Mouse (Mus musculus) CH12.LX (cell line): ENCODE measurements around the gene Gm8369. TPM values are rescaled to one million over a fixed set of nuclear protein-coding genes. Genes with fewer than 3 reads are reported as not detected.
"Not testable (repeated sequence)": the region's sequence is repeated elsewhere in the genome, so short reads cannot be mapped to it uniquely, and the experiment has no call there.

Experiments used
- DNase-seq: peaks from one replicate; pipeline ENCODE4 v3.0.0-alpha.2; 2013; ENCODE audit errors: extremely low read depth
- H3K27ac ChIP-seq: 2 replicates; pipeline ENCODE4 v1.5.1; 2012; ENCODE audit warnings: low read depth, mild to moderate bottlenecking, control low read depth, moderate library complexity; ENCODE audit not compliant: insufficient read depth
- H3K27me3 ChIP-seq: replicated peaks from 2 replicates; pipeline ENCODE3; 2012; ENCODE audit warnings: inconsistent platforms
- H3K36me3 ChIP-seq, 2 experiments: replicated peaks in 1 of 2; 2 replicates each; pipeline versions ENCODE3 to v1.6.1; 2012; ENCODE audit warnings: inconsistent platforms in 1 of 2, low read length in 1 of 2, mild to moderate bottlenecking in 1 of 2, mixed read lengths in 1 of 2, moderate library complexity in 1 of 2; ENCODE audit not compliant: control insufficient read depth in 1 of 2, insufficient read depth in 1 of 2
- H3K4me1 ChIP-seq, 2 experiments: 2 replicates each; pipeline ENCODE4 v1.6.1; 2012; ENCODE audit warnings: inconsistent platforms in 1 of 2, moderate library complexity in 1 of 2; ENCODE audit not compliant: insufficient read depth in 2 of 2, control insufficient read depth in 1 of 2
- H3K4me2 ChIP-seq: 2 replicates; pipeline ENCODE4 v1.6.1; 2012; ENCODE audit warnings: low read depth, mild to moderate bottlenecking, control low read depth; ENCODE audit not compliant: poor library complexity, insufficient read depth, severe bottlenecking
- H3K4me3 ChIP-seq, 3 experiments: fragments of 150-350 bp in 1 of 3; sonication (generic) in 1 of 3; replicated peaks in 1 of 3; 2 replicates each; pipeline versions ENCODE3 to v1.5.1; 2011 to 2012; ENCODE audit warnings: low read depth in 2 of 3, low read length in 2 of 3, mild to moderate bottlenecking in 2 of 3, moderate library complexity in 2 of 3, control low read depth in 1 of 3, improper control_type of control experiment in 1 of 3, inconsistent platforms in 1 of 3, mixed read lengths in 1 of 3; ENCODE audit not compliant: poor library complexity in 1 of 3
- H3K79me2 ChIP-seq: replicated peaks from 2 replicates; pipeline ENCODE4 v1.6.1; 2012; ENCODE audit warnings: mild to moderate bottlenecking, moderate library complexity; ENCODE audit not compliant: control insufficient read depth, poor library complexity, insufficient read depth, severe bottlenecking; ENCODE audit errors: extremely low read depth
- H3K9ac ChIP-seq: 2 replicates; pipeline ENCODE4 v1.6.1; 2012; ENCODE audit warnings: low read depth, mild to moderate bottlenecking, control low read depth, moderate library complexity; ENCODE audit not compliant: insufficient read depth
- H3K9me3 ChIP-seq: replicated peaks from 2 replicates; pipeline ENCODE3; 2012; ENCODE audit warnings: low read length, inconsistent platforms, mixed read lengths
- BHLHE40 ChIP-seq: IDR thresholded peaks from 2 replicates; pipeline ENCODE4 v1.6.1; 2011; ENCODE audit warnings: mild to moderate bottlenecking, low read depth, low read length, improper control_type of control experiment
- CHD2 ChIP-seq: IDR thresholded peaks from 2 replicates; pipeline ENCODE4 v1.6.1; 2011; ENCODE audit warnings: low read length, improper control_type of control experiment
- CTCF ChIP-seq, 2 experiments: IDR thresholded peaks in 1 of 2; conservative IDR thresholded peaks in 1 of 2; 2 replicates each; pipeline ENCODE4 v1.5.1; 2011 to 2012; ENCODE audit warnings: low read depth in 2 of 2, low read length in 2 of 2, improper control_type of control experiment in 1 of 2, inconsistent platforms in 1 of 2, mild to moderate bottlenecking in 1 of 2, moderate library complexity in 1 of 2
- E2F4 ChIP-seq: IDR thresholded peaks from 2 replicates; pipeline ENCODE4 v1.6.1; 2011; ENCODE audit warnings: low read depth, low read length, improper control_type of control experiment; ENCODE audit not compliant: insufficient replicate concordance
- ELF1 ChIP-seq: IDR thresholded peaks from 2 replicates; pipeline ENCODE4 v1.6.1; 2014; ENCODE audit warnings: low read depth, mild to moderate bottlenecking, inconsistent platforms, low read length, improper control_type of control experiment
- EP300 ChIP-seq: IDR thresholded peaks from 2 replicates; pipeline ENCODE4 v1.6.1; 2011; ENCODE audit warnings: low read length, improper control_type of control experiment
- GABPA ChIP-seq: IDR thresholded peaks from 2 replicates; pipeline ENCODE4 v1.6.1; 2012; ENCODE audit warnings: low read depth, low read length, improper control_type of control experiment, inconsistent platforms; ENCODE audit not compliant: insufficient replicate concordance
- HCFC1 ChIP-seq: IDR thresholded peaks from 2 replicates; pipeline ENCODE4 v1.6.1; 2012; ENCODE audit warnings: low read depth, mild to moderate bottlenecking, inconsistent platforms, low read length, improper control_type of control experiment
- IRF4 ChIP-seq: IDR thresholded peaks from 2 replicates; pipeline ENCODE4 v1.6.1; 2014; ENCODE audit warnings: low read depth, mild to moderate bottlenecking, inconsistent platforms, low read length, improper control_type of control experiment
- JUN ChIP-seq: IDR thresholded peaks from 2 replicates; pipeline ENCODE4 v1.6.1; 2011; ENCODE audit warnings: low read depth, mild to moderate bottlenecking, low read length, improper control_type of control experiment, moderate library complexity; ENCODE audit not compliant: insufficient read depth
- JUND ChIP-seq: conservative IDR thresholded peaks from 2 replicates; pipeline ENCODE4 v1.6.1; 2011; ENCODE audit warnings: low read depth, low read length, improper control_type of control experiment
- KAT2A ChIP-seq: IDR thresholded peaks from 2 replicates; pipeline ENCODE4 v1.6.1; 2012; ENCODE audit warnings: low read length, improper control_type of control experiment, inconsistent platforms; ENCODE audit not compliant: insufficient replicate concordance
- MXI1 ChIP-seq: IDR thresholded peaks from 2 replicates; pipeline ENCODE4 v1.6.1; 2011; ENCODE audit warnings: mild to moderate bottlenecking, low read depth, low read length, improper control_type of control experiment
- RCOR1 ChIP-seq: conservative IDR thresholded peaks from 2 replicates; pipeline ENCODE4 v1.6.1; 2012; ENCODE audit warnings: low read depth, mild to moderate bottlenecking, inconsistent platforms, low read length, improper control_type of control experiment
- SIN3A ChIP-seq: IDR thresholded peaks from 2 replicates; pipeline ENCODE4 v1.6.1; 2012; ENCODE audit warnings: low read length, improper control_type of control experiment, inconsistent platforms
- TCF12 ChIP-seq: IDR thresholded peaks from 2 replicates; pipeline ENCODE4 v1.6.1; 2014; ENCODE audit warnings: low read depth, mild to moderate bottlenecking, inconsistent platforms, low read length, improper control_type of control experiment
- ZMIZ1 ChIP-seq: IDR thresholded peaks from 2 replicates; pipeline ENCODE4 v1.6.1; 2012; ENCODE audit warnings: low read depth, mild to moderate bottlenecking, inconsistent platforms, low read length, improper control_type of control experiment
- dilution Hi-C: fragments of 300-500 bp; cut with MboI; formaldehyde crosslinking; loops from 2 replicates; pipeline ENCODE4 v1.14.3; 2020; ENCODE audit warnings: low sequenced_read_pairs; ENCODE audit not compliant: extremely low pct_unique_long_range_greater_than_20kb, extremely low pct_ligation_motif_present
- in situ Hi-C: fragments of 300-500 bp; cut with MboI; formaldehyde crosslinking; loops from 3 replicates; pipeline ENCODE4 v1.14.3; 2019; ENCODE audit warnings: low sequenced_read_pairs, low pct_ligation_motif_present, low pct_unique_long_range_greater_than_20kb, mixed read lengths
- polyA plus RNA-seq: library from polyadenylated mRNA; unstranded; fragments of >175 nt; gene quantifications from 2 replicates; pipeline ENCODE4 v1.2.1, GENCODE M21; 2012; ENCODE audit warnings: low read depth; ENCODE audit not compliant: insufficient read length
- total RNA-seq, 2 experiments: library from RNA; depleted of rRNA; stranded (reverse); fragments of 300-350 nt in 1 of 2; fragments of >200 nt in 1 of 2; gene quantifications; 2 replicates each; pipeline ENCODE4 v1.2.3; 2012 to 2014

The Gm8369 gene
- total and polyA plus RNA-seq, 3 experiments = 1.2 to 4.3 (median 1.7) TPM

DNA sequence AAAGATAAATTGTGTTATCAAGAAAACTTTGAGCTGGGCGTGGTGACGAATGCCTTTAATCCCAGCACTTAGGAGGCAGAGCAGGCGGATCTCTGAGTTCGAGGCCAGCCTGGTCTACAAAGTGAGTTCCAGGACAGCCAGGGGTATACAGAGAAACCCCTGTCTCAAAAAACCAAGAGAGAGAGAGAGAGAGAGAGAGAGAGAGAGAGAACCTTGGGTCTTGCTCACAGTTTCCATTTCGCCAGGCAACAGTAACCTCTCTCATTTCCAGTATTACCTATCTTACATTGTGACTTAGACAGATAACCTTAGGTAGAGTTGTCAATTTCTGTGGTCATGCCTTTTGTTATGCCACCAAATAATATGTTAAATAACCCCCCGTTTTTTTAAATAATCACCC lies 10.6 kb downstream of the Gm8369 start:
- Histone ChIP-seq H3K9me3 (no peaks in the 10 kb centered on the region), H3K9ac (no peak overlapping the region), H3K4me1 (peaks cover 14 to 44% of the 10 kb centered on the region in 2 experiments; a peak in 3 of 4 replicates), H3K27me3 (no peaks in the 10 kb centered on the region), H3K4me3 (no peak overlapping the region), H3K36me3 (no peaks in the 10 kb centered on the region), H3K4me2 (no peak overlapping the region), H3K79me2 (no peaks in the 10 kb centered on the region), H3K27ac (no peak overlapping the region)
- dilution Hi-C loops (no loop called here), in situ Hi-C loops (no loop called here)
- no peak for DNase-seq
- no peak for TF ChIP-seq KAT2A
- no peak for TF ChIP-seq CHD2
- no peak for TF ChIP-seq CTCF (conservative IDR thresholded peaks at IDR 0.05 in 1 of 2, IDR thresholded peaks at IDR 0.05 in 1 of 2; ENCODE audit: low read depth in 2 of 2, low read length in 2 of 2)
- TF ChIP-seq MXI1 = no peak
- no peak for TF ChIP-seq GABPA
- TF ChIP-seq JUN = peak; percentile 62; the same call in 1 of the 2 replicates
- no peak for TF ChIP-seq TCF12
- no peak for TF ChIP-seq HCFC1
- peak; percentile 87 for TF ChIP-seq JUND
- TF ChIP-seq RCOR1 = no peak
- no peak for TF ChIP-seq ELF1
- no peak for TF ChIP-seq E2F4
- TF ChIP-seq EP300 = peak; percentile 61

DNA sequence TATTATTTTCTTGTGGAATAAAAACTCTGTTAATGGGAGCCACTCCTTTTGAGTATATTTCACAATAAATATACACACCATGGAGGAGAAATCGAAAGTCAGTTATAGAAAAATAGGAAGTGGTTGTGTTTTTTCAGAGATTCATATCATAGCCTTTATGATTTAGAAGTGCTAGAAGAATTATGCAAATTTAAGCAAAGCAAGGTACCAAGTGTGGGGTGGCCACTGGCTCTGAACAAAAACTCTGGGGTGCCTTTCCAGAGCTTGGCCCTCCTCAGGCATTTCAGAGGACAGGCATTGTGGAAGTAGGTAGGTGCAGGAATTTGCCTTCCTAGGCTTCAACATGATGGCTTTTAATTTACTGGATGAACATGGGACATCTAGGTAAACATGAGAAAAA lies 11.6 kb downstream of the Gm8369 start:
- H3K79me2 ChIP-seq, H3K4me2 ChIP-seq, H3K9me3 ChIP-seq, in situ Hi-C loops, H3K4me3 ChIP-seq, H3K27ac ChIP-seq, DNase-seq, H3K27me3 ChIP-seq, dilution Hi-C loops, H3K9ac ChIP-seq, H3K36me3 ChIP-seq: not testable (repeated sequence)
- peaks cover 14 to 35% of the 10 kb centered on the region in 2 experiments; a peak in 3 of 4 replicates for H3K4me1 ChIP-seq

DNA sequence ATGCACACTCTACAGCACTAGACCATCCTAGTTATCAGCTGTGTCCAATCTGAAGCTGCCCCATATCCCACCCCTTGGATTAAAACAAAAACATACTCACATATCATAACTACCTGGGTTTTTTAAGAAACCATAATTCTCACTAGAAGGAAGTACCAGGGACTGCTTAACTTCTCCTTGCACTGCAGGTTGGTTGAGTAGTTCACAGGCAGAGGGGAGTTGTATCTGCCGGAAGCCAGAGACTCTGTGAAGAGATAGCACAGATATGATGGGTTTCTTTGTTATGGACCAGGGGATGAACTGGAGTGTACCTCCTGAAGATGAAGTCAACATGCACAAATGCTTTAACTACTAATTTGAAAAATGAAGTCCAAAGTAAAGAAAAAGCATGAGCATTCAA lies 15.1 kb downstream of the Gm8369 start:
- DNase-seq = no peak
- H3K9ac ChIP-seq = no peak overlapping the region
- TF ChIP-seq MXI1 (no peak), SIN3A (no peak), ZMIZ1 (no peak), EP300 (no peak), BHLHE40 (no peak), IRF4 (no peak), GABPA (no peak)
- TF ChIP-seq, all 38 proteins: peak for 0
- Histone ChIP-seq H3K9me3 (no peaks in the 10 kb centered on the region), H3K36me3 (no peaks in the 10 kb centered on the region), H3K4me2 (no peak overlapping the region), H3K4me1 (peaks cover 0 to 10% of the 10 kb centered on the region in 2 experiments; a peak in 2 of 4 replicates), H3K79me2 (no peaks in the 10 kb centered on the region), H3K4me3 (no peak overlapping the region), H3K27me3 (no peaks in the 10 kb centered on the region), H3K27ac (no peak overlapping the region)
- dilution Hi-C loops (no loop called here), in situ Hi-C loops (no loop called here)
